Mouse (Mus musculus) stomach, postnatal 0 days (tissue): ENCODE measurements around the gene Psmg3. TPM values are rescaled to one million over a fixed set of nuclear protein-coding genes. Genes with fewer than 3 reads are reported as not detected.

Experiments used
- ATAC-seq: fragments of 200-750 bp; cut with Nextera tagmentation; 2 replicates; pipeline ENCODE4 v1.8.0; 2017; ENCODE audit not compliant: low FRiP score, low TSS enrichment
- DNase-seq: peaks from one replicate; pipeline ENCODE4 v3.0.0-alpha.2; 2016; ENCODE audit warnings: low spot score
- H3K27ac ChIP-seq: fragments of 300-500 bp; sonication (generic); replicated peaks from 2 replicates; pipeline ENCODE4 v1.5.1; 2014; ENCODE audit warnings: mild to moderate bottlenecking, control low read depth
- H3K27me3 ChIP-seq: fragments of 300-500 bp; sonication (generic); 2 replicates; pipeline ENCODE4 v1.6.1; 2014; ENCODE audit warnings: low read length; ENCODE audit not compliant: control insufficient read depth, insufficient read depth
- H3K36me3 ChIP-seq: fragments of 300-500 bp; sonication (generic); 2 replicates; pipeline ENCODE4 v1.6.1; 2014; ENCODE audit warnings: low read length, mixed read lengths; ENCODE audit not compliant: control insufficient read depth, insufficient read depth
- H3K4me1 ChIP-seq: fragments of 300-500 bp; sonication (generic); replicated peaks from 2 replicates; pipeline ENCODE4 v1.6.1; 2014; ENCODE audit warnings: antibody characterized with exemption; ENCODE audit not compliant: control insufficient read depth, insufficient read depth
- H3K4me2 ChIP-seq: fragments of 300-500 bp; sonication (generic); replicated peaks from 2 replicates; pipeline ENCODE4 v1.6.1; 2014; ENCODE audit warnings: low read depth, mild to moderate bottlenecking, control low read depth, moderate library complexity
- H3K4me3 ChIP-seq: fragments of 300-500 bp; sonication (generic); 2 replicates; pipeline ENCODE4 v1.5.1; 2014; ENCODE audit warnings: low read depth, low read length, control low read depth
- H3K9ac ChIP-seq: fragments of 300-500 bp; sonication (generic); 2 replicates; pipeline ENCODE4 v1.6.1; 2014; ENCODE audit warnings: mild to moderate bottlenecking, low read length, control low read depth, mixed read lengths
- H3K9me3 ChIP-seq: fragments of 300-500 bp; sonication (generic); 2 replicates; pipeline ENCODE4 v1.6.1; 2016; ENCODE audit warnings: low read length; ENCODE audit not compliant: control insufficient read depth
- CTCF ChIP-seq: IDR thresholded peaks from 2 replicates; pipeline ENCODE4 v1.5.1; 2016; ENCODE audit warnings: antibody characterized with exemption, low read depth, mild to moderate bottlenecking, moderate library complexity
- EP300 ChIP-seq: optimal IDR thresholded peaks from 2 replicates; pipeline ENCODE3; 2016; ENCODE audit warnings: antibody characterized with exemption
- WGBS: fragments of 180-500 bp; shearing (Covaris S2); extraction: QIAGEN DNeasy Blood & Tissue Kit; methylation state at CpG from one replicate; pipeline ENCODE4 v1.1.7; 2014; 5-methylcytosine and 5-hydroxymethylcytosine counted together
- polyA plus RNA-seq: library from polyadenylated mRNA; unstranded; fragments of >200 nt; fragmentation: Nextera tagmentation; extraction: Ambion mirVana; gene quantifications from 2 replicates; pipeline ENCODE4 v1.2.1, GENCODE M21; 2015

The Psmg3 gene
- polyA plus RNA-seq, 1 experiment from 2014 or later: 51.0 TPM

DNA sequence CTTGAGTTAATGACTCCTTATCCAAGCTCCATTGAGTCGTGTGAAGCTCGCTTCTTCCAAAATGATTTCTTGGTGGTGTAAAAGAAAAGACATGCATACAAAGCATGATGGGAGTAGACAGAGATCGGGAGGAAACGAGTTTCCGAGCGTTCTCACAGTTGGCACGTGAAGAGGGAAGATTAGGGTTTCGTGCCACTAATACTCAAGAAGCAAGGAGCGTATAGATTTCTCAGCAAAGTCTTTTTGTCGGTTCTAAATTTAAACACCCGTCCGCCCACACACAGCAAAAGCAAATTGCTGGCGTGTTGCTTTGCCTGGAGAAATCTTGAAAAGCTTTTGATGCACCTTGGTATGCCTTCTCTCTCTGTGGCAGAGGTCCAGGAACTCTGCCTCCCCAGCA lies 2.7 kb upstream of the Psmg3 start:
- WGBS: 76% methylated on average over 13 of the region's 13 CpGs
- Histone ChIP-seq H3K4me2 (no peak overlapping the region), H3K4me1 (peaks cover 3% of the 10 kb centered on the region), H3K9ac (no peak overlapping the region), H3K27ac (no peak overlapping the region), H3K4me3 (no peak overlapping the region), H3K27me3 (no peaks in the 10 kb centered on the region), H3K36me3 (no peaks in the 10 kb centered on the region), H3K9me3 (no peaks in the 10 kb centered on the region)
- no peak for DNase-seq
- no peak for TF ChIP-seq EP300
- TF ChIP-seq CTCF: no peak
- ATAC-seq: no peak

DNA sequence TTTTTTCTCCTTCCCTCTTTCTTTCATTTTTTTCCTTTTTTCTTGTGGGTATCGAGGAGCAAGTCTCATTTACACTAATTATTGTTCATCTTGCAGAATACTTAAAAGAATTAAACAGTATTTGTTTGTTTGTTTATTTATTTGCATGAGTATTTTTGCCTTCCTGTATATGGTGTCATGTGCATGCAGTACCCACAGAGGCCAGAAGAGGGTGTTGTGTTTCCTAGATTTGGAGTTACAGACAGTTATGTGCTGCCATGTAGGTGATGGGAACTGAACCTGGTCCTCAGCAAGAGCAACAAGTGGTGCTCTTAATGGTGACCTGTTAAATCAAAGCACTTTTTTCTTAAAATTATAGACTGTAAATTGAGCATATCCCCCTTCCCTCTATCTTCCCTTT lies 908 bp upstream of the Psmg3 start:
- no peak for ATAC-seq

GRCm38 (mm10) chr5:139825947-139826346 lies 738 bp downstream of the Psmg3 start:
- WGBS: 41% methylated on average over 11 of the region's 11 CpGs

More for the DNA sequence above, 908 bp upstream of the Psmg3 start:
- WGBS: 92% methylated on average over 1 of the region's 1 CpGs
- TF ChIP-seq EP300 (no peak), CTCF (peak; percentile 62)
- H3K9me3 ChIP-seq: no peaks in the 10 kb centered on the region
- no peak for DNase-seq
- H3K27ac ChIP-seq: no peak overlapping the region
- H3K4me2 ChIP-seq: no peak overlapping the region
- no peak overlapping the region for H3K4me3 ChIP-seq
- H3K36me3 ChIP-seq: peaks cover 5% of the 10 kb centered on the region; the same call in 1 of the 2 replicates
- H3K9ac ChIP-seq: no peak overlapping the region
- no peaks in the 10 kb centered on the region for H3K27me3 ChIP-seq
- H3K4me1 ChIP-seq: peaks cover 3% of the 10 kb centered on the region

GRCm38 (mm10) chr5:139824531-139824930 lies 2.2 kb downstream of the Psmg3 start:
- H3K9ac ChIP-seq: no peak overlapping the region
- peaks cover 3% of the 10 kb centered on the region for H3K4me1 ChIP-seq
- no peak overlapping the region for H3K4me3 ChIP-seq
- H3K27ac ChIP-seq: no peak overlapping the region
- 93% methylated on average over 10 of the region's 10 CpGs for WGBS
- no peaks in the 10 kb centered on the region for H3K27me3 ChIP-seq
- no peaks in the 10 kb centered on the region for H3K9me3 ChIP-seq
- DNase-seq: no peak
- H3K4me2 ChIP-seq: no peak overlapping the region
- peaks cover 8% of the 10 kb centered on the region; the same call in 1 of the 2 replicates for H3K36me3 ChIP-seq
- TF ChIP-seq EP300 (no peak), CTCF (no peak)
- ATAC-seq: no peak

More at GRCm38 (mm10) chr5:139825947-139826346, 738 bp downstream of the Psmg3 start:
- peak overlapping the region; percentile 87 for H3K9ac ChIP-seq
- H3K4me3 ChIP-seq: peak overlapping the region; percentile 80
- H3K27ac ChIP-seq: no peak overlapping the region
- H3K36me3 ChIP-seq: peaks cover 8% of the 10 kb centered on the region; the same call in 1 of the 2 replicates
- ATAC-seq (no peak), DNase-seq (no peak)
- peaks cover 3% of the 10 kb centered on the region for H3K4me1 ChIP-seq
- no peaks in the 10 kb centered on the region for H3K27me3 ChIP-seq
- TF ChIP-seq CTCF: no peak
- TF ChIP-seq EP300: no peak
- H3K4me2 ChIP-seq: peak overlapping the region; percentile 67
- no peaks in the 10 kb centered on the region for H3K9me3 ChIP-seq

GRCm38 (mm10) chr5:139821466-139822459 lies 4.9 kb downstream of the Psmg3 start:
- peak; percentile 45 for DNase-seq
- Histone ChIP-seq H3K27ac (peak overlapping the region; percentile 56), H3K4me3 (no peak overlapping the region), H3K4me2 (no peak overlapping the region), H3K9me3 (no peaks in the 10 kb centered on the region), H3K4me1 (peaks cover 3% of the 10 kb centered on the region), H3K36me3 (peaks cover 8% of the 10 kb centered on the region; the same call in 1 of the 2 replicates), H3K9ac (no peak overlapping the region; the same call in 1 of the 2 replicates), H3K27me3 (no peaks in the 10 kb centered on the region)
- peak; percentile 41 for ATAC-seq
- WGBS: 56% methylated on average over 12 of the region's 12 CpGs
- TF ChIP-seq EP300 (no peak), CTCF (no peak)
